Mouse (Mus musculus) neural tube, embryonic 12.5 days (tissue): ENCODE data around the gene Fndc3b. TPM values are rescaled to one million over a fixed set of nuclear protein-coding genes. Genes with fewer than 3 reads are reported as not detected.

Experiments
- ATAC-seq: fragments of 200-750 bp; cut with Nextera tagmentation; 2 replicates; pipeline ENCODE4 v1.8.0; 2017; ENCODE audit warnings: low read depth, mild to moderate bottlenecking, moderate TSS enrichment, moderate library complexity; ENCODE audit not compliant: low FRiP score
- H3K27ac ChIP-seq: fragments of 300-500 bp; sonication (generic); 2 replicates; pipeline ENCODE4 v1.5.1; 2016
- H3K27me3 ChIP-seq: fragments of 300-500 bp; sonication (generic); replicated peaks from 2 replicates; pipeline ENCODE4 v1.6.1; 2016; ENCODE audit warnings: mild to moderate bottlenecking
- H3K36me3 ChIP-seq: fragments of 300-500 bp; sonication (generic); 2 replicates; pipeline ENCODE4 v1.6.1; 2016; ENCODE audit warnings: mild to moderate bottlenecking
- H3K4me1 ChIP-seq: fragments of 300-500 bp; sonication (generic); 2 replicates; pipeline ENCODE4 v1.6.1; 2016
- H3K4me2 ChIP-seq: fragments of 300-500 bp; sonication (generic); replicated peaks from 2 replicates; pipeline ENCODE4 v1.6.1; 2016; ENCODE audit warnings: mild to moderate bottlenecking
- H3K4me3 ChIP-seq: fragments of 300-500 bp; sonication (generic); 2 replicates; pipeline ENCODE4 v1.5.1; 2016
- H3K9ac ChIP-seq: fragments of 300-500 bp; sonication (generic); 2 replicates; pipeline ENCODE4 v1.6.1; 2016; ENCODE audit warnings: mild to moderate bottlenecking
- H3K9me3 ChIP-seq: fragments of 300-500 bp; sonication (generic); 2 replicates; pipeline ENCODE4 v1.6.1; 2016; ENCODE audit warnings: mild to moderate bottlenecking
- WGBS: fragments of 180-500 bp; shearing (Covaris S2); methylation state at CpG from one replicate; pipeline ENCODE4 v1.1.7; 2016; 5-methylcytosine and 5-hydroxymethylcytosine counted together
- polyA plus RNA-seq: library from polyadenylated mRNA; unstranded; fragments of >200 nt; fragmentation: Nextera tagmentation; extraction: Ambion mirVana; gene quantifications from 2 replicates; pipeline ENCODE4 v1.2.1, GENCODE M21; 2016

Fndc3b gene
- polyA plus RNA-seq, 1 experiment from 2014 or later = 16.0 TPM

GRCm38 (mm10) chr3:27523176-27523936 is 187.8 kb downstream of the Fndc3b start:
- no peak overlapping the region for H3K9ac ChIP-seq
- no peak overlapping the region for H3K27ac ChIP-seq
- H3K36me3 ChIP-seq = no peaks in the 10 kb centered on the region
- WGBS = 87% methylated on average over 12 of the region's 12 CpGs
- H3K27me3 ChIP-seq = no peaks in the 10 kb centered on the region
- no peak overlapping the region for H3K4me2 ChIP-seq
- H3K4me1 ChIP-seq = no peaks in the 10 kb centered on the region
- no peak for ATAC-seq
- no peak overlapping the region for H3K4me3 ChIP-seq
- no peaks in the 10 kb centered on the region for H3K9me3 ChIP-seq

GRCm38 (mm10) chr3:27520391-27520790 is 190.7 kb downstream of the Fndc3b start:
- no peak for ATAC-seq

GRCm38 (mm10) chr3:27519481-27519880 is 191.6 kb downstream of the Fndc3b start:
- WGBS = 94% methylated on average over 6 of the region's 6 CpGs

More at GRCm38 (mm10) chr3:27520391-27520790, 190.7 kb downstream of the Fndc3b start:
- Histone ChIP-seq H3K4me2 (no peak overlapping the region), H3K9me3 (no peaks in the 10 kb centered on the region), H3K4me1 (no peaks in the 10 kb centered on the region), H3K27ac (no peak overlapping the region), H3K9ac (no peak overlapping the region), H3K36me3 (no peaks in the 10 kb centered on the region), H3K27me3 (no peaks in the 10 kb centered on the region), H3K4me3 (no peak overlapping the region)
- 73% methylated on average over 6 of the region's 6 CpGs for WGBS

GRCm38 (mm10) chr3:27518935-27519334 is 192.2 kb downstream of the Fndc3b start:
- Histone ChIP-seq H3K9ac (no peak overlapping the region), H3K4me3 (no peak overlapping the region)
- WGBS = 89% methylated on average over 9 of the region's 9 CpGs

More at GRCm38 (mm10) chr3:27519481-27519880, 191.6 kb downstream of the Fndc3b start:
- H3K9ac ChIP-seq = no peak overlapping the region
- no peak overlapping the region for H3K27ac ChIP-seq
- H3K36me3 ChIP-seq = no peaks in the 10 kb centered on the region
- no peaks in the 10 kb centered on the region for H3K4me1 ChIP-seq
- no peak for ATAC-seq
- no peak overlapping the region for H3K4me2 ChIP-seq
- no peak overlapping the region for H3K4me3 ChIP-seq
- H3K27me3 ChIP-seq = no peaks in the 10 kb centered on the region
- H3K9me3 ChIP-seq = no peaks in the 10 kb centered on the region

GRCm38 (mm10) chr3:27516536-27516935 is 194.6 kb downstream of the Fndc3b start:
- WGBS = 46% methylated on average over 5 of the region's 5 CpGs
- H3K9me3 ChIP-seq = no peaks in the 10 kb centered on the region
- no peaks in the 10 kb centered on the region for H3K4me1 ChIP-seq
- H3K4me2 ChIP-seq = no peak overlapping the region
- H3K36me3 ChIP-seq = no peaks in the 10 kb centered on the region
- H3K9ac ChIP-seq = no peak overlapping the region
- no peak overlapping the region for H3K27ac ChIP-seq
- no peak overlapping the region for H3K4me3 ChIP-seq
- H3K27me3 ChIP-seq = no peaks in the 10 kb centered on the region
- no peak for ATAC-seq

More at GRCm38 (mm10) chr3:27518935-27519334, 192.2 kb downstream of the Fndc3b start:
- Histone ChIP-seq H3K9me3 (no peaks in the 10 kb centered on the region), H3K27ac (no peak overlapping the region), H3K4me1 (no peaks in the 10 kb centered on the region), H3K4me2 (no peak overlapping the region), H3K36me3 (no peaks in the 10 kb centered on the region), H3K27me3 (no peaks in the 10 kb centered on the region)
- no peak for ATAC-seq

GRCm38 (mm10) chr3:27511765-27512164 is 199.3 kb downstream of the Fndc3b start:
- Histone ChIP-seq H3K36me3 (no peaks in the 10 kb centered on the region), H3K9ac (no peak overlapping the region), H3K4me2 (no peak overlapping the region), H3K4me3 (no peak overlapping the region), H3K27me3 (no peaks in the 10 kb centered on the region), H3K4me1 (no peaks in the 10 kb centered on the region), H3K27ac (no peak overlapping the region), H3K9me3 (no peaks in the 10 kb centered on the region)
- WGBS = 77% methylated on average over 10 of the region's 10 CpGs
- no peak for ATAC-seq

GRCm38 (mm10) chr3:27506886-27507285 is 204.2 kb downstream of the Fndc3b start:
- no peak overlapping the region for H3K27ac ChIP-seq
- no peaks in the 10 kb centered on the region for H3K27me3 ChIP-seq
- H3K4me1 ChIP-seq = no peaks in the 10 kb centered on the region
- no peak for ATAC-seq
- H3K9ac ChIP-seq = no peak overlapping the region
- WGBS = 91% methylated on average over 3 of the region's 3 CpGs
- no peak overlapping the region for H3K4me2 ChIP-seq
- no peak overlapping the region for H3K4me3 ChIP-seq
- H3K36me3 ChIP-seq = no peaks in the 10 kb centered on the region
- H3K9me3 ChIP-seq = no peaks in the 10 kb centered on the region

- no peaks in the 10 kb centered on the region for H3K9me3 ChIP-seq
- H3K27ac ChIP-seq = no peak overlapping the region
- no peak overlapping the region for H3K4me2 ChIP-seq
- no peak overlapping the region for H3K4me3 ChIP-seq
- no peaks in the 10 kb centered on the region for H3K27me3 ChIP-seq
- H3K36me3 ChIP-seq = no peaks in the 10 kb centered on the region
- 90% methylated on average over 3 of the region's 3 CpGs for whole genome bisulfite sequencing
- no peak overlapping the region for H3K9ac ChIP-seq
- no peaks in the 10 kb centered on the region for H3K4me1 ChIP-seq
- ATAC-seq = no peak
Observed at GRCm38 (mm10) chr3:27505582-27505981, 205.5 kb downstream of the Fndc3b start.

- H3K4me3 ChIP-seq = no peak overlapping the region
- ATAC-seq = no peak
- H3K4me2 ChIP-seq = no peak overlapping the region
- H3K4me1 ChIP-seq = no peaks in the 10 kb centered on the region
- 91% methylated on average over 7 of the region's 7 CpGs for WGBS
- H3K27me3 ChIP-seq = no peaks in the 10 kb centered on the region
- no peak overlapping the region for H3K9ac ChIP-seq
- H3K27ac ChIP-seq = no peak overlapping the region
- peaks cover 4% of the 10 kb centered on the region; the same call in 1 of the 2 replicates for H3K36me3 ChIP-seq
- no peaks in the 10 kb centered on the region for H3K9me3 ChIP-seq
Observed at GRCm38 (mm10) chr3:27503279-27504038, 207.6 kb downstream of the Fndc3b start.

- Histone ChIP-seq H3K27ac (no peak overlapping the region), H3K36me3 (peaks cover 6% of the 10 kb centered on the region; the same call in 1 of the 2 replicates), H3K9ac (no peak overlapping the region), H3K4me3 (no peak overlapping the region), H3K4me2 (no peak overlapping the region), H3K27me3 (no peaks in the 10 kb centered on the region), H3K4me1 (0 out of 2 replicates have a peak, but pooled peaks cover 5% of the 10 kb centered on the region), H3K9me3 (no peaks in the 10 kb centered on the region)
- WGBS = 60% methylated on average over 14 of the region's 14 CpGs
- 0 out of 2 replicates have a peak, but pooled peaks have one; percentile 33 for ATAC-seq
Observed at GRCm38 (mm10) chr3:27495296-27496073, 215.6 kb downstream of the Fndc3b start.

- Histone ChIP-seq H3K9me3 (no peaks in the 10 kb centered on the region), H3K27me3 (no peaks in the 10 kb centered on the region), H3K36me3 (peaks cover 3% of the 10 kb centered on the region; the same call in 1 of the 2 replicates), H3K4me3 (no peak overlapping the region), H3K9ac (no peak overlapping the region), H3K4me1 (0 out of 2 replicates have a peak, but pooled peaks cover 5% of the 10 kb centered on the region), H3K4me2 (no peak overlapping the region), H3K27ac (no peak overlapping the region)
- no peak for ATAC-seq
- 85% methylated on average over 6 of the region's 6 CpGs for WGBS
Observed at GRCm38 (mm10) chr3:27494698-27495097, 216.4 kb downstream of the Fndc3b start.

- Histone ChIP-seq H3K4me2 (no peak overlapping the region), H3K27me3 (no peaks in the 10 kb centered on the region), H3K4me3 (no peak overlapping the region), H3K9me3 (no peaks in the 10 kb centered on the region), H3K36me3 (peaks cover 3% of the 10 kb centered on the region; the same call in 1 of the 2 replicates), H3K9ac (no peak overlapping the region), H3K27ac (no peak overlapping the region), H3K4me1 (0 out of 2 replicates have a peak, but pooled peaks cover 5% of the 10 kb centered on the region)
- ATAC-seq = no peak
- 92% methylated on average over 8 of the region's 8 CpGs for WGBS
Observed at GRCm38 (mm10) chr3:27494066-27494465, 217.0 kb downstream of the Fndc3b start.
